Mouse (Mus musculus): ENCODE data around the gene Wdr83.

- TF ChIP-seq CTCF (IDR thresholded peaks at IDR 0.05; ENCODE audit: low read depth, low read length) (no peak), EP300 (IDR thresholded peaks at IDR 0.05; ENCODE audit: insufficient read depth, low read depth, low read length) (no peak), POLR2A (IDR thresholded peaks at IDR 0.05; ENCODE audit: insufficient read depth, low read length) (no peak)
Observed at GRCm38 (mm10) chr8:85029271-85029670, 51.8 kb downstream of the Wdr83 start.
